In the genomic region with DNA sequence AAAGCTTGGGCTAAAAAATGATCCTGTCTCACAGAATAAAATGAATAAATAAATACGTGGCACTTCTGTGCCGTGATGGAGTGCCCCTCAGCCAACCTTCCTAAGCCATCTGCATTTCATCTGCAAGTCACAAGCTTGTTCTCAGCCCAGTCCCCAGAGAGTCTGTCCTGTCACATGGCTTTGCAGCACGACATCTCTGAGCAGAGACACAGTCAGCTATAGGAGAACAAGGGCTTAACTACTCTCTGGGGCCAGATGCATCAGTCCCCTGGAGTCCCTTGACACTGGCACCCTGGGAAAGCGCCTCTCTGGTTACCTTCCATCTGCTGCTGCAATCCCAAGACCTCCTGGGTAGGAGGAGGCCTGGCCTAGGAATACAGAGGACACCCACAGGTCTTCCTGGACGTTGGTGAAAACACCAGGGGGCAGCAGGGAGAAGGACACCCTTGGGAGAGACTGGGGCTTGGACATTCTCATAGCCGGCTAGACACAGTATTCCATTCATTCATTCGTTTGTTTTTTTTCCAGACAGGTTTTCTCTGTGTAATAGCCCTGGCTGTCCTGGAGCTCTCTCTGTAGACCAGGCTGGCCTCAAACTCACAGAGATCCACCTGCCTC, we compare ENCODE assay signal across 7 mouse cellular contexts. TPM values are rescaled to one million over a fixed set of nuclear protein-coding genes. Genes with fewer than 3 reads are reported as not detected.
DNase-seq lines count a peak whose midpoint lies in the region.

No protein-coding gene starts in this region.

- intact Hi-C loops in heart, postnatal 36 days (cut with DNase I) = loop anchor here (1.0 to 5.0 kb wide), 3 partner anchors 66 to 115 kb away; no protein-coding TSS in a partner anchor

- peak; percentile 26 for DNase-seq in right cerebral cortex, adult 18-20 months
- DNase-seq in right cerebral cortex, postnatal 10 days (ENCODE audit: low spot score in 2 of 2) = no peak
- DNase-seq in adrenal gland, postnatal 25 days = peak; percentile 76
- DNase-seq in heart, postnatal 36 days = peak; percentile 62 to 74
- DNase-seq in right cerebral cortex, postnatal 4 days = peak; percentile 30
- DNase-seq in cerebellum, adult 11-12 months = no peak
- no peak for DNase-seq in cerebellum, adult 9-11 months

RNA-seq across cellular contexts. Expression of gene Abcc4, which starts 3.9 kb away (rescaled TPM):
- total RNA-seq in adrenal gland, postnatal 25 days (2021) = 18.7 and 21.1 TPM in 2 replicates
- 1 to 10 TPM; 9.0 to 9.1 TPM for total RNA-seq in heart, postnatal 36 days (2021)

Comparison
In these comparisons a context has a peak if more than half of its experiments do, and no peak if none do; other contexts are left out.
1. DNase-seq: peak in right cerebral cortex, adult 18-20 months (single experiment), adrenal gland, postnatal 25 days (single experiment), heart, postnatal 36 days (2 of 2) and right cerebral cortex, postnatal 4 days (single experiment); none in right cerebral cortex, postnatal 10 days (0 of 2), cerebellum, adult 11-12 months (single experiment) and cerebellum, adult 9-11 months (single experiment).